Mouse (Mus musculus) ES-Bruce4 (cell line): ENCODE measurements around the gene Dhrs2. TPM values are rescaled to one million over a fixed set of nuclear protein-coding genes. Genes with fewer than 3 reads are reported as not detected.

Source experiments
- H3K27ac ChIP-seq: 2 replicates; pipeline ENCODE4 v1.5.1; 2012; ENCODE audit warnings: low read length, inconsistent platforms; ENCODE audit not compliant: insufficient read depth
- H3K27me3 ChIP-seq: 2 replicates; pipeline ENCODE4 v1.6.1; 2012; ENCODE audit warnings: mild to moderate bottlenecking, low read length, inconsistent platforms; ENCODE audit not compliant: control insufficient read depth, poor library complexity, insufficient read depth, severe bottlenecking
- H3K36me3 ChIP-seq: 2 replicates; pipeline ENCODE4 v1.6.1; 2012; ENCODE audit warnings: inconsistent platforms, mild to moderate bottlenecking, low read length, moderate library complexity; ENCODE audit not compliant: control insufficient read depth, poor library complexity, insufficient read depth, severe bottlenecking
- H3K4me1 ChIP-seq: one replicate; pipeline ENCODE4 v1.8.1; 2011; ENCODE audit warnings: low read length; ENCODE audit not compliant: control insufficient read depth, insufficient read depth
- H3K4me3 ChIP-seq: 2 replicates; pipeline ENCODE4 v1.5.1; 2011; ENCODE audit warnings: low read depth, mild to moderate bottlenecking, low read length
- H3K9ac ChIP-seq: 2 replicates; pipeline ENCODE4 v1.6.1; 2012; ENCODE audit warnings: low read depth, mild to moderate bottlenecking, inconsistent platforms; ENCODE audit not compliant: poor library complexity, severe bottlenecking
- H3K9me3 ChIP-seq: replicated peaks from 2 replicates; pipeline ENCODE4 v1.6.1; 2012; ENCODE audit warnings: mild to moderate bottlenecking, low read length, inconsistent platforms; ENCODE audit not compliant: control insufficient read depth, poor library complexity, insufficient read depth, severe bottlenecking
- CTCF ChIP-seq: IDR thresholded peaks from one replicate; pipeline ENCODE4 v1.8.1; 2011; ENCODE audit warnings: low read depth, low read length
- EP300 ChIP-seq: IDR thresholded peaks from 2 replicates; pipeline ENCODE4 v1.6.1; 2011; ENCODE audit warnings: low read depth, low read length; ENCODE audit not compliant: insufficient read depth
- POLR2A ChIP-seq: IDR thresholded peaks from one replicate; pipeline ENCODE4 v1.8.1; 2011; ENCODE audit warnings: low read length; ENCODE audit not compliant: insufficient read depth
- polyA plus RNA-seq: library from polyadenylated mRNA; stranded (reverse); fragments of >200 nt; gene quantifications from 2 replicates; pipeline ENCODE4 v1.2.4, GENCODE M21; 2011; ENCODE audit warnings: low read depth; ENCODE audit not compliant: missing spikeins, insufficient read depth, insufficient read length

Gene Dhrs2
- polyA plus RNA-seq, 1 experiment = not detected

- Histone ChIP-seq H3K27me3 (no peaks in the 10 kb centered on the region), H3K27ac (no peak overlapping the region), H3K36me3 (no peaks in the 10 kb centered on the region), H3K9ac (no peak overlapping the region), H3K4me3 (no peak overlapping the region), H3K9me3 (peaks cover 10% of the 10 kb centered on the region), H3K4me1 (no peaks in the 10 kb centered on the region)
- TF ChIP-seq POLR2A = no peak
Observed at GRCm38 (mm10) chr14:55188491-55188890, 33.3 kb upstream of the Dhrs2 start.

GRCm38 (mm10) chr14:55189351-55189769 lies 32.4 kb upstream of the Dhrs2 start:
- Histone ChIP-seq H3K4me1 (no peaks in the 10 kb centered on the region), H3K27ac (no peak overlapping the region), H3K36me3 (no peaks in the 10 kb centered on the region), H3K4me3 (no peak overlapping the region), H3K9me3 (peaks cover 3% of the 10 kb centered on the region), H3K27me3 (no peaks in the 10 kb centered on the region), H3K9ac (no peak overlapping the region)
- no peak for TF ChIP-seq POLR2A
- TF ChIP-seq EP300 = no peak
- TF ChIP-seq CTCF = no peak

- H3K36me3 ChIP-seq = no peaks in the 10 kb centered on the region
- H3K4me1 ChIP-seq = no peaks in the 10 kb centered on the region
- no peak overlapping the region for H3K4me3 ChIP-seq
- H3K9me3 ChIP-seq = no peaks in the 10 kb centered on the region
- H3K27me3 ChIP-seq = no peaks in the 10 kb centered on the region
- H3K9ac ChIP-seq = no peak overlapping the region
- no peak overlapping the region for H3K27ac ChIP-seq
- TF ChIP-seq POLR2A (no peak), CTCF (no peak), EP300 (no peak)
Observed at GRCm38 (mm10) chr14:55193354-55193753, 28.5 kb upstream of the Dhrs2 start.

DNA sequence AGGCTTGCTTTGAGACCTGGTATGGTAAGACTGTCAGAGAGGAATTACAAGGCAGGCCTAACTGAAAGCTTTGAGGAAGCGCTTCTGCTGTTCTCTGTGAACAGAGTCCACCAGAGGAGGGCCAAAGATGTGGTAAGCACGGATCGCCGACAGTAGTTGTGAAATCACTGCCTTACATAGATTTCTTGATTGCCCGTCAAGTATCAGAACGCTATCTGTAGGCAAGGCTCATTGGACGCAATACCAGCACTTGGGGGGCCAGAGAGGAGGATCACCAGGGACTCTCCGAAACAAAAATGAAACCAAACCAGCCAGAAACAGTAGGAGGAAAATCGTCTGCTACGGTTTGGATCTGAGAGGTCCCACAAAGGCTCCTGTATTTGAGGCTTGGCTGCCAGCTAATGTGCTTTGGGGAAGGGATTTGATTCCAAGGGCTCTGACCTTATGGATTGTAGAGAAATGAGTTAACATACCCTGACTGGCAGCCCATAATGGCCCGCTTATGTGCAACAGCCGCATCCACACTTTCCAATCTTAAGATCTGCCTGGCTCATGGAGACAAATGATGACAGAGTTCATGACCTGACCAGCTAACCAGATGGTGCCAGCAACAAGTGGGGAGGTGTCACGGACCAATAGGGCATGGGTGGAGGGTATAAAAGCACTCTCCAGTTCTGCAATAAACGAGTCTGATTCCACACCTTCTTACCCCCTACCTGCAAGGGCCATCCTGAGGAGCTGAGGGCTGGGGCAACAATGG lies 27.8 kb upstream of the Dhrs2 start:
- H3K4me1 ChIP-seq = no peaks in the 10 kb centered on the region
- H3K27me3 ChIP-seq = no peaks in the 10 kb centered on the region
- H3K36me3 ChIP-seq = no peaks in the 10 kb centered on the region
- TF ChIP-seq EP300 (no peak), CTCF (no peak), POLR2A (no peak)
- H3K9ac ChIP-seq = no peak overlapping the region
- H3K4me3 ChIP-seq = no peak overlapping the region
- H3K9me3 ChIP-seq = no peaks in the 10 kb centered on the region
- no peak overlapping the region for H3K27ac ChIP-seq

DNA sequence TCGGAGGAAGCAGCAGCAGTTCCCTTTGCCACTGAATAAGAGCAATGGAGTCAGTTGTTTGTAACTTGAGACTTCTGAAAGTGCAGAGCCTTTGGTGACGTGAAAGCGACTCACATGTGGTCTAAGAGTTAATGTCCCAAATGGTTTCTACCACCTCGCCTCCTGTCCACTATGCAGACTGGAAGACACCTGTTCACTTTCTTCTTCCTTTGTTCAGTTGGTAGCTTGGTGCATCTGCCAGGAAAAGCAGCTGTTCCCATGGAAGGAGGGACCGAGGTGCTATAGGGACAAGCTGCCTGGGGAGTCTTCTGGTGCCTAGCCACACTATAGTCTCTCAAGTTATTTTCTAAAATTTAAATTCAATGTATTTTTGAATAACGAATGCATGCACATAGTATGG lies 27.0 kb upstream of the Dhrs2 start:
- H3K27me3 ChIP-seq = no peaks in the 10 kb centered on the region
- H3K27ac ChIP-seq = no peak overlapping the region
- no peak overlapping the region for H3K4me3 ChIP-seq
- no peaks in the 10 kb centered on the region for H3K4me1 ChIP-seq
- H3K36me3 ChIP-seq = no peaks in the 10 kb centered on the region
- no peaks in the 10 kb centered on the region for H3K9me3 ChIP-seq
- TF ChIP-seq POLR2A = no peak
- no peak for TF ChIP-seq EP300
- TF ChIP-seq CTCF = no peak
- no peak overlapping the region for H3K9ac ChIP-seq

- H3K9ac ChIP-seq = no peak overlapping the region
- H3K27me3 ChIP-seq = no peaks in the 10 kb centered on the region
- TF ChIP-seq EP300 (no peak), CTCF (no peak)
- no peak overlapping the region for H3K27ac ChIP-seq
- no peaks in the 10 kb centered on the region; the same call in 1 of the 2 replicates for H3K9me3 ChIP-seq
- no peak overlapping the region for H3K4me3 ChIP-seq
- H3K36me3 ChIP-seq = no peaks in the 10 kb centered on the region
- H3K4me1 ChIP-seq = no peaks in the 10 kb centered on the region
Observed at GRCm38 (mm10) chr14:55197121-55197520, 24.7 kb upstream of the Dhrs2 start.
